Mouse (Mus musculus) bone marrow, adult 2 months (tissue): ENCODE results near the gene Pnp. TPM values are rescaled to one million over a fixed set of nuclear protein-coding genes. Genes with fewer than 3 reads are reported as not detected.
A peak's percentile ranks its signal among the peaks of the same experiment; 100 is the strongest.
"Not testable (repeated sequence)": the region's sequence is repeated elsewhere in the genome, so short reads cannot be mapped to it uniquely, and the experiment has no call there.

Source experiments
- H3K27ac ChIP-seq: fragments of 200-500 bp; 2 replicates; pipeline ENCODE4 v1.5.1; 2012; ENCODE audit warnings: low read depth, mild to moderate bottlenecking, control low read depth, inconsistent platforms, low read length; ENCODE audit not compliant: control insufficient read depth, poor library complexity, insufficient read depth
- H3K4me1 ChIP-seq: fragments of 200-500 bp; 2 replicates; pipeline ENCODE4 v1.6.1; 2011; ENCODE audit warnings: low read length; ENCODE audit not compliant: control insufficient read depth, insufficient read depth
- H3K4me3 ChIP-seq: fragments of 200-500 bp; replicated peaks from 2 replicates; pipeline ENCODE3; 2011; ENCODE audit warnings: mild to moderate bottlenecking, low read depth, low read length, control low read depth; ENCODE audit not compliant: control insufficient read depth
- CTCF ChIP-seq: fragments of 200-500 bp; IDR thresholded peaks from 2 replicates; pipeline ENCODE4 v1.5.1; 2011; ENCODE audit warnings: low read length, control low read depth; ENCODE audit not compliant: control insufficient read depth, insufficient read depth
- POLR2A ChIP-seq: fragments of 200-500 bp; IDR thresholded peaks from 2 replicates; pipeline ENCODE4 v1.6.1; 2011; ENCODE audit warnings: low read depth, mild to moderate bottlenecking, control low read depth, low read length, borderline replicate concordance; ENCODE audit not compliant: control insufficient read depth
- WGBS: fragments of 180-500 bp; shearing (Covaris S2); methylation state at CpG from one replicate; pipeline ENCODE4 v1.1.7; 2018; 5-methylcytosine and 5-hydroxymethylcytosine counted together
- polyA plus RNA-seq: library from polyadenylated mRNA; stranded (reverse); fragments of >200 nt; gene quantifications from 2 replicates; pipeline ENCODE4 v1.2.4, GENCODE M21; 2011; ENCODE audit warnings: low replicate concordance; ENCODE audit not compliant: missing spikeins, insufficient read depth, insufficient read length

Gene Pnp
- polyA plus RNA-seq, 1 experiment, result 112 TPM

- no peaks in the 10 kb centered on the region; the same call in 1 of the 2 replicates for H3K4me1 ChIP-seq
- TF ChIP-seq POLR2A (no peak), CTCF (no peak)
- no peak overlapping the region for H3K4me3 ChIP-seq
- no peak overlapping the region for H3K27ac ChIP-seq
- WGBS, result 32% methylated on average over 10 of the region's 10 CpGs
These were observed 24.6 kb downstream of the Pnp start for GRCm38 (mm10) chr14:50955487-50955886.

DNA sequence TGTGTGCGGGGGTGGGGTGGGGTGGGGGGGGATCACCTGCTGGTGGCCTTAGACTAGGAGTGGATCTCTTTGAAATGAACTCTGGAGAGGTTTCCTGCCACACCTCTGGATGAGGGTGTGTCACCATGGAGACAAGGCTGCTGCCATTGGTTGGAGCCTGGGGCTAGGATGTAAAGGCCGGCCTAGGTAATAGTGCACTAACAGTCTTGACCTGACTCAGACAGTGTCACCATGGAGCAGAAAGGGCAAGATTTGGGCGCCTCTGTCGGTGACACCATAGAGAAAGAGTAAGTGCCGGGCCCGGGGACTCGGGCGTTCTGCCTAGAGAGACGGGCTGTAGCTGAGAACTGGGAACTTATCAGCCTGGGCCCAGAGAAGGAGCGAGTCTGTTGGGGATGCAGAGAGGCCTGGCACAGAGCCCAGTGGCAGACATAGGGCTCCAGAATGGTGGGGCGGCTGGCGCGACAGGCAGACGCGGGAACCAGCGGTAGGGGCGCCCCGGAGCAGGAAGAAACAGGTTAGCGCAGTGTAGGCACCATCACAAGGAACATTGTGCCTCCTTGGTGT is 25.1 kb downstream of the Pnp start, which contains the start of gene Pnp2:
Gene Pnp2 (plus strand): TSS at position 51 of the 567 bp plus-strand sequence.
- H3K4me1 ChIP-seq, result not testable (repeated sequence)
- TF ChIP-seq POLR2A, result peak; percentile 7; the same call in 1 of the 2 replicates
- WGBS, result 5% methylated on average over 18 of the region's 19 CpGs
- Histone ChIP-seq H3K27ac (peak within 1 kb of the TSS; percentile 93), H3K4me3 (peak within 1 kb of the TSS; percentile 74)

DNA sequence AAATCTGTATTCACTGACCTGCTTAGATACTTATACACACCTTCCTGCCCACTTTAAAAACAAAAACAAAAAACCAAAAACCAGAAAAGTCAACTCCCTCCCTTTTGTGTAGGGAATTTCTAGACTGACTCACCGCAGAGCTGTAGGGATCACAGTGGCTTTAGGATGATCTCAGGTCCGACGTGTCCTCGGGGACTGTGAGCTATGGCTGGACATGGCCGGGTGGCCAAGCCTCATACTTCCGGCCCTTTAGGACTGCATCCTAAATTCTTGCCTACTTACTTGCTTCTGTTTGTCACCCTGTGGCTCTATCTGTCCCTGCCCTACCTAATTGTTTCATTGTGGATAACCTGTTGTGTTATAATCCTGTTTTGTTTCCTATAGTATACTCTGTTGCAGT is 25.8 kb downstream of the Pnp start:
- Histone ChIP-seq H3K27ac (peak overlapping the region; percentile 77; the same call in 1 of the 2 replicates), H3K4me3 (peak overlapping the region; percentile 65)
- not testable (repeated sequence) for H3K4me1 ChIP-seq
- 53% methylated on average over 6 of the region's 6 CpGs for WGBS

DNA sequence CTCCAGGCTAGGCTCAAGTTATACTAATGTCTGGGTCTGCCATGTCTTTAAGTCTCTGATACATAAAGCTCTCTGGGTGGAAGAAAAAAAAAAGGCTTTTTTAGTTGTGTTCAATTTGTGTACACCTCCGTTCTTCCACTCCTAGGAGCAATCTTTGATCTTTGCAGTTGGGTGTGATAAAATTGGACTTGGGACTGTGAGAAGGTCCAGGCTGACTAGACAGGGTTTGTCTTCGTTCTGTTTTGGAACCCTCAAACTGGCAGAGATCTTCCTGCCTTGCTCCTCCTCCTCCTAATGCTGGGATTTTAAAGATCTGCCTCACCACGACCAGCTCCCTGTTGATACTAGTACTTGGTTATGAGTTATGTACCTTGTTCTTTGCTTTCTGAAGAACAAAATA is 26.3 kb downstream of the Pnp start:
- H3K4me1 ChIP-seq, result not testable (repeated sequence)
- H3K4me3 ChIP-seq, result peak overlapping the region; percentile 56
- WGBS, result 33% methylated on average over 3 of the region's 3 CpGs
- H3K27ac ChIP-seq, result peak overlapping the region; percentile 39; the same call in 1 of the 2 replicates

GRCm38 (mm10) chr14:50958289-50958995 is 27.6 kb downstream of the Pnp start:
- H3K27ac ChIP-seq, result peak overlapping the region; percentile 39; the same call in 1 of the 2 replicates

GRCm38 (mm10) chr14:50968216-50968980 is 37.5 kb downstream of the Pnp start:
- H3K4me1 ChIP-seq, result peaks cover 4% of the 10 kb centered on the region; the same call in 1 of the 2 replicates
- no peak overlapping the region for H3K27ac ChIP-seq
- WGBS, result 79% methylated on average over 5 of the region's 5 CpGs
- no peak for TF ChIP-seq POLR2A
- TF ChIP-seq CTCF, result no peak
- H3K4me3 ChIP-seq, result no peak overlapping the region

More at GRCm38 (mm10) chr14:50958289-50958995, 27.6 kb downstream of the Pnp start:
- H3K4me3 ChIP-seq, result peak overlapping the region; percentile 39
- H3K4me1 ChIP-seq, result not testable (repeated sequence)
- WGBS, result 46% methylated on average over 5 of the region's 5 CpGs

GRCm38 (mm10) chr14:50969041-50969440 is 38.2 kb downstream of the Pnp start:
- TF ChIP-seq CTCF (no peak), POLR2A (no peak)
- 58% methylated on average over 1 of the region's 1 CpGs for WGBS
- no peak overlapping the region for H3K4me3 ChIP-seq
- H3K4me1 ChIP-seq, result peaks cover 4% of the 10 kb centered on the region; the same call in 1 of the 2 replicates
- H3K27ac ChIP-seq, result no peak overlapping the region

DNA sequence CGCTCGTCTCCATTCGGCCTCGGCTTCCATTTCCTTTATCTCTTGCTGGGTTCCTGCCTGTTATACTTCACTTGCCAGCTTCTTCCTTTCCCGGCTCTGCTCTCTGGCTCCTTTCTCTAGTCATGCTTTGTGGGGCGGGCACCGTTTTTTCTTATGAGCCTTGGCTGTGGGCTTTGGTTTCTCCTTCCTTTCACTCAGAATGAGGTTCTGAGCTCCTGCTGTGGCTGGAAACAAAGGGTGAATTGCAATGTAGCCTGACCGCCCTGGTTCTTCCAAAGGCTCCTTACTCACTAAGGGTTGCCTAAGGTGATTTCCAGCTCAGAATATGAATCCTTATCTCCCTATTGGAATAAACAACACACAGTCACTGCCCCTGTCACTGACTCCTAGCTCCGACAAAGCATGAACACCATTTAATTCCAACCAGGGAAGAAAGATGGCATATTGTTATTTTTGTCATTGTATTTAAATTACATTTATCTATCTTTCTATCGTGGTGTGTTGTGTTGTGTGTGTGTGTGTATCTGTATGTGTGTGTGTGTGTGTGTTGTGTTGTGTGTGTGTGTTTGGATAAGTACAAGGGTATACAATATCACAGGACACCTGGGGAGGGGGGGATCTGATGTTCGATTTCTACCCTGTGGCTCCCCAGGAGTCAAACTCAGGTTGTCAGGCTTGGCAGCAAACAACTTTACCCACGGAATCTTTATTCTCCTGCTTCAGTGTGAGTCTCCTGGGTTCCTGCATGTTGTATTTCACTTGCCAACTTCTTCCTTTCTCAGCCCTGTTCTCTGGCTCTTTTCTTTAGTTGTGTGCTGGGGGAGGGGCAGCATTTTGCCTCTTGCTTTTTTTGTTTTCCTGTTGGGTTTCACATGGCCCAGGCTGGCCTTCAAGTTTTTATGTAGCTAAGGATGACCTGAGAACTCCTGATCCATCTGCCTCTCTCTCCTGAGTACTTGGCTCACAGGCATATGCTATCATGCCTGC is 39.0 kb downstream of the Pnp start:
- WGBS, result 20% methylated on average over 12 of the region's 12 CpGs

More for the DNA sequence above, 39.0 kb downstream of the Pnp start:
- Histone ChIP-seq H3K27ac (0 out of 2 replicates have a peak overlapping the region, but pooled peaks have one; percentile 4), H3K4me1 (peaks cover 4% of the 10 kb centered on the region; the same call in 1 of the 2 replicates), H3K4me3 (no peak overlapping the region)
- TF ChIP-seq POLR2A (no peak), CTCF (no peak)
